Mouse (Mus musculus) spleen, adult 2 months (tissue): ENCODE results near the gene Olfr324. TPM values are rescaled to one million over a fixed set of nuclear protein-coding genes. Genes with fewer than 3 reads are reported as not detected.

Source experiments
- DNase-seq, 2 experiments: peaks; one replicate each; pipeline versions ENCODE4 v3.0.0 to v3.0.0-alpha.2; 2012 to 2021; ENCODE audit warnings: low spot score in 2 of 2, low read depth in 1 of 2
- H3K27ac ChIP-seq: fragments of 200-500 bp; 2 replicates; pipeline ENCODE4 v1.5.1; 2012; ENCODE audit warnings: low read length, inconsistent platforms; ENCODE audit not compliant: insufficient read depth
- H3K27me3 ChIP-seq: fragments of 200-500 bp; 2 replicates; pipeline ENCODE4 v1.6.1; 2012; ENCODE audit warnings: mild to moderate bottlenecking, moderate library complexity, low read length, inconsistent platforms; ENCODE audit not compliant: control insufficient read depth, insufficient read depth
- H3K36me3 ChIP-seq: fragments of 200-500 bp; 2 replicates; pipeline ENCODE4 v1.6.1; 2012; ENCODE audit warnings: mild to moderate bottlenecking, low read length, inconsistent platforms; ENCODE audit not compliant: control insufficient read depth, insufficient read depth
- H3K4me1 ChIP-seq: fragments of 200-500 bp; 2 replicates; pipeline ENCODE4 v1.6.1; 2011; ENCODE audit warnings: inconsistent platforms; ENCODE audit not compliant: control insufficient read depth, insufficient read depth, insufficient read length
- H3K4me3 ChIP-seq: fragments of 200-500 bp; 2 replicates; pipeline ENCODE4 v1.5.1; 2011; ENCODE audit warnings: mild to moderate bottlenecking, inconsistent platforms; ENCODE audit not compliant: insufficient read depth, insufficient read length; ENCODE audit errors: extremely low read depth
- CTCF ChIP-seq: fragments of 200-500 bp; IDR thresholded peaks from 2 replicates; pipeline ENCODE4 v1.5.1; 2011; ENCODE audit warnings: mild to moderate bottlenecking, inconsistent platforms; ENCODE audit not compliant: insufficient read depth, insufficient read length, insufficient replicate concordance; ENCODE audit errors: extremely low read depth
- POLR2A ChIP-seq: fragments of 200-500 bp; IDR thresholded peaks from 2 replicates; pipeline ENCODE4 v1.6.1; 2011; ENCODE audit warnings: low read depth, low read length, inconsistent platforms
- WGBS: fragments of 180-500 bp; shearing (Covaris S2); methylation state at CpG from one replicate; pipeline ENCODE4 v1.1.7; 2018; 5-methylcytosine and 5-hydroxymethylcytosine counted together
- polyA plus RNA-seq: library from polyadenylated mRNA; depleted of rRNA; stranded (reverse); fragments of >200 nt; gene quantifications from 2 replicates; pipeline ENCODE4 v1.2.3, GENCODE M21; 2012

The Olfr324 gene
- polyA plus RNA-seq, 1 experiment: not detected

DNA sequence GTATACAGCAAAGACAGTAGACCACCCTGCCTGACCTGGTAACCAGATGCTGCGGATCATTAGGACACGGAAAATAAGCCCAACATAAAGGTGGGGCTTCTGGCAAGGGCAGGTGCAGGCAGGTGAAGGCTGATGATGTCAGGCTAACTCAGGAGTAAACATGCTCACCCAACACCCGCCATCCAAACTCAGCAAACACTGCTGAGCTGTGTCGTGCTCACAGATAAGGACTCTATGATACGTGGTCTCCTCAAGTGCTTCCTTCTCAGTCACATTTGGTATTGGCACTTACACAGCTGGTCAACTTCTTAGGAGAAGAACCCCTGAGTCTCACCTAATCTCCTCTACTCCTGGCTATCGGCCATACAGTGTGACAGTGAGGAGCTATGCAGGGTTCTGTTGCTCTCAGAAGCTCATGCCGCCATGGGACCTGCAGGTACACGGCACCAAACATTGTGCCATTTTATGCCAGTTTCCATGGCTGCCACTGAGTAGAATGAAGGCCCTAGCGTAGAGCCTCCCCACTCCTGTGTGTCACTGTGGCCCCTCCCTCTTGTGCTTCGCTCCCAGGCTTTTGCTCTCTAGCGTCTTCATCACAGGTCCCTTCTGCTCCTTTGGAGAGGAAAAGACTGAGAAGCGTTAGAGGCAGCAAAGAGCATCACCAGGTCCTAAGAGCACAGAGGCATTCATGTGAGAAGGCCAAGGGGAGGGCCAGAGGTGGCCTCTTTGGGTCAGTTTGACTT lies 11.4 kb downstream of the Olfr324 start:
- no peaks in the 10 kb centered on the region for H3K4me1 ChIP-seq
- no peak overlapping the region for H3K4me3 ChIP-seq
- TF ChIP-seq CTCF: no peak
- no peak for TF ChIP-seq POLR2A
- no peaks in the 10 kb centered on the region for H3K36me3 ChIP-seq
- no peak overlapping the region for H3K27ac ChIP-seq
- 85% methylated on average over 12 of the region's 12 CpGs for WGBS
- no peak for DNase-seq
- no peaks in the 10 kb centered on the region for H3K27me3 ChIP-seq

GRCm38 (mm10) chr11:58607030-58607429 lies 12.1 kb downstream of the Olfr324 start:
- WGBS: 79% methylated on average over 6 of the region's 6 CpGs
- no peaks in the 10 kb centered on the region for H3K27me3 ChIP-seq
- no peak overlapping the region for H3K4me3 ChIP-seq
- TF ChIP-seq POLR2A: no peak
- TF ChIP-seq CTCF: no peak
- no peaks in the 10 kb centered on the region for H3K36me3 ChIP-seq
- DNase-seq: no peak
- no peaks in the 10 kb centered on the region for H3K4me1 ChIP-seq
- no peak overlapping the region for H3K27ac ChIP-seq

- Histone ChIP-seq H3K4me3 (no peak overlapping the region), H3K4me1 (no peaks in the 10 kb centered on the region), H3K36me3 (no peaks in the 10 kb centered on the region), H3K27ac (no peak overlapping the region), H3K27me3 (no peaks in the 10 kb centered on the region)
- 59% methylated on average over 3 of the region's 3 CpGs for WGBS
- DNase-seq: no peak
- TF ChIP-seq POLR2A (no peak), CTCF (no peak)
Measured at GRCm38 (mm10) chr11:58613359-58613758, 18.4 kb downstream of the Olfr324 start.

DNA sequence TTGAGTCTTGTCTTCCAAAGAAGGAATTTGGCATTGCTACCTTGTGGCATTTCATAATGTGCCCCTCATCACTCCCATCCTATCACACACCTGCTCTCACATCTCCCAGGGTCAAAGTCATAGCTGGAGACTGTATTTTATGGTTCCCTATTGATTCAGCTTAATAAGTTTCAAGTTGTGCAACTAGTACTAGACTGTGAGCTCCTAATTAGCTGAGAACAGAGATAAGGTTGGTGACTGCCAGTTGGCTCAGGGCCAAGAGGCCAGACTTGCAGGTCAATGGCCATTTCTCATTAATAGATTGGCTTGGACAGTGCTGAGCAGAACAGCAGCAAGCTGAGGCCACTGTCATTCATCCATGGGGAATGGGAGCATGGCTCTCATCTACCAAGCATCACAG lies 19.6 kb downstream of the Olfr324 start:
- Histone ChIP-seq H3K36me3 (no peaks in the 10 kb centered on the region), H3K4me3 (no peak overlapping the region), H3K27ac (no peak overlapping the region), H3K4me1 (no peaks in the 10 kb centered on the region), H3K27me3 (no peaks in the 10 kb centered on the region)
- TF ChIP-seq POLR2A (no peak), CTCF (no peak)
- no peak for DNase-seq

DNA sequence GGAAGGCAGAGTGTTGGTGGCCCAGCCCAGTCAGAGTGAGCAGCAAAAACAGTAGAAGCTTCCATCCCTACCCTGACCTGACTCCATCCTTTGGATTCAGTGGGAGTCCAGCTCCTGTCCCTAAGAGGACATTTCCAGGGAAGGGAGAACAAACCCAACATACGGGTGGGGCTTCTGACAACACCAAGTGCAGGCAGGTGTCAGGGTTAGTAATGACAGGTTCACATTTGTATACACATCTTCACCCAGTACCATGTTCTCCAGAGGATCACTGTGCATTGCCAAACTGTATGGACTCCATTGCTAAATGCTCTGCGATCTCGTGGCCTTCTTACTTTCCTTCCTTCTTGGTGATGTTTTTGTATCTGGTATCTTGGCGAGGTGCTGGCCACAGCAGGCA lies 21.1 kb downstream of the Olfr324 start, which contains the start of gene 2210407C18Rik:
Gene 2210407C18Rik (minus strand): TSS at position 101 of the 400 bp plus-strand sequence.
- no peak within 1 kb of the TSS for H3K4me3 ChIP-seq
- no peaks in the 10 kb centered on the region for H3K27me3 ChIP-seq
- H3K4me1 ChIP-seq: no peaks in the 10 kb centered on the region
- WGBS: 91% methylated on average over 4 of the region's 4 CpGs
- no peak within 1 kb of the TSS for H3K27ac ChIP-seq
- TF ChIP-seq CTCF: no peak
- TF ChIP-seq POLR2A: no peak
- no peaks in the 10 kb centered on the region for H3K36me3 ChIP-seq
- DNase-seq: no peak

DNA sequence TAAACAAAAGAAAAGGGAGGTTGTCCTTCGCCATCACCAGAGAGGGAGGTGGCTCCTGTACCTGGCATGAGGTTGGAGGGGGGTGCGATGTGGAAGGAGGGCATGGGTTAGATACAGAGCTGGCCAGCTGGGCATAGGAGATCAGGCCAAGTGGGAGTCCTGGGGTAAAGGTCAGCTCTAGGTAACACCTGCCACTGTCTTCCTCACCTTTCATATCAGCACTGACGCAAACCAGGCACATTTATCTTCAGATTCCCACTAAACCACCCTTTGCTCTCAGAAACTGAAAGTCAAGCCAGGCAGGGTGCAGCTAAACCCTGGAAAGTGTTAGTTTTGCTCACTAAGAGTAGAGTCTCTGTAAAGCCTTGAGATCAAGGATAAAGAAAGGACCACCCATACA lies 23.5 kb downstream of the Olfr324 start:
- no peak overlapping the region for H3K27ac ChIP-seq
- TF ChIP-seq POLR2A: no peak
- no peak for TF ChIP-seq CTCF
- 81% methylated on average over 3 of the region's 3 CpGs for WGBS
- no peak for DNase-seq
- H3K4me1 ChIP-seq: no peaks in the 10 kb centered on the region
- H3K27me3 ChIP-seq: no peaks in the 10 kb centered on the region
- no peak overlapping the region for H3K4me3 ChIP-seq
- H3K36me3 ChIP-seq: no peaks in the 10 kb centered on the region

DNA sequence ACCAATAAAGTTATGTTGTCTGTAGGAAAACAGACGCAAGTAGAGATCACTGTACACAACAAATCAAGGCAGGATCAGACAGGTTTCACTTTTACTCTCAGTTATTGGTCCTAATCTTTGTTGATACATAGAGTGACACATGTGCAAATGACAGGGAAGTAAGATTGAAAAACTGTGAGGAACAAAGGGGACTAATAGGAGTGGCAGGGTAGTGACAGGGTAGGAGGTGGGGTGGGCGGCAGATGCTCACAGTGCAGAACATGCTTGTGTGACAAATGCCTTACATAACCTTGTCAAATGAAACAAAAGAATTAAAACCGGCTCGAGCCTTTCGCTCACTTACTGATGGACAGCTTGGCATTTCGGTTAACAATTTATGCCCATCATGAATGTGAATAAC lies 23.9 kb downstream of the Olfr324 start:
- Histone ChIP-seq H3K4me1 (no peaks in the 10 kb centered on the region), H3K27ac (no peak overlapping the region), H3K36me3 (no peaks in the 10 kb centered on the region), H3K4me3 (no peak overlapping the region), H3K27me3 (no peaks in the 10 kb centered on the region)
- no peak for DNase-seq
- TF ChIP-seq POLR2A: no peak
- TF ChIP-seq CTCF: no peak
- 75% methylated on average over 6 of the region's 6 CpGs for WGBS
